Mouse (Mus musculus) activated CD4-positive, CD25-positive, alpha-beta regulatory T cell, adult 4 months (primary cell): Measurements from ENCODE around the gene BC049352. TPM values are rescaled to one million over a fixed set of nuclear protein-coding genes. Genes with fewer than 3 reads are reported as not detected.

Experiments used
- ATAC-seq: one replicate; pipeline ENCODE4 v1.8.0; 2017
- polyA plus RNA-seq, 2 experiments: library from polyadenylated mRNA; unstranded; fragments of 100-300 nt; shearing (Covaris generic); gene quantifications; one replicate each; pipeline ENCODE4 v1.2.1; 2017

BC049352 gene
- 1 to 10 TPM; 2.2 to 2.8 TPM for polyA plus RNA-seq

GRCm38 (mm10) chr9:45181770-45182169 is at the start of gene BC049352:
Gene BC049352, plus strand, starts transcription at chr9:45182007.
- no peak for ATAC-seq

- peak; percentile 60 for ATAC-seq
Measured at GRCm38 (mm10) chr9:45133484-45134310, 48.1 kb upstream of the BC049352 start.

- no peak for ATAC-seq
Measured at GRCm38 (mm10) chr9:45136442-45137169, 45.2 kb upstream of the BC049352 start.

- peak; percentile 51 for ATAC-seq
Measured at GRCm38 (mm10) chr9:45138191-45139032, 43.4 kb upstream of the BC049352 start, which contains the start of gene Scn4b. Gene Scn4b, plus strand, starts transcription at chr9:45138395.

- no peak for ATAC-seq
Measured at GRCm38 (mm10) chr9:45139082-45139481, 42.7 kb upstream of the BC049352 start.

GRCm38 (mm10) chr9:45140945-45141344 is 40.9 kb upstream of the BC049352 start:
- no peak for ATAC-seq

GRCm38 (mm10) chr9:45142686-45143085 is 39.1 kb upstream of the BC049352 start:
- no peak for ATAC-seq

- no peak for ATAC-seq
Measured at GRCm38 (mm10) chr9:45145533-45146266, 36.1 kb upstream of the BC049352 start.

- ATAC-seq: peak; percentile 19
Measured at GRCm38 (mm10) chr9:45146267-45146597, 35.6 kb upstream of the BC049352 start.

- ATAC-seq: no peak
Measured at GRCm38 (mm10) chr9:45150933-45151332, 30.9 kb upstream of the BC049352 start.

- no peak for ATAC-seq
Measured at GRCm38 (mm10) chr9:45153361-45153760, 28.4 kb upstream of the BC049352 start.

- ATAC-seq: no peak
Measured at GRCm38 (mm10) chr9:45167903-45168302, 13.9 kb upstream of the BC049352 start.

GRCm38 (mm10) chr9:45170150-45170549 is 11.7 kb upstream of the BC049352 start:
- no peak for ATAC-seq

GRCm38 (mm10) chr9:45171073-45171610 is 10.7 kb upstream of the BC049352 start:
- ATAC-seq: no peak

GRCm38 (mm10) chr9:45173475-45173874 is 8.3 kb upstream of the BC049352 start:
- ATAC-seq: no peak

- no peak for ATAC-seq
Measured at GRCm38 (mm10) chr9:45179282-45179681, 2.5 kb upstream of the BC049352 start.

GRCm38 (mm10) chr9:45182521-45182920 is 714 bp downstream of the BC049352 start:
- ATAC-seq: no peak

- ATAC-seq: no peak
Measured at GRCm38 (mm10) chr9:45183266-45183665, 1.5 kb downstream of the BC049352 start.

GRCm38 (mm10) chr9:45185250-45185649 is 3.4 kb downstream of the BC049352 start:
- no peak for ATAC-seq

- no peak for ATAC-seq
Measured at GRCm38 (mm10) chr9:45188570-45189563, 7.1 kb downstream of the BC049352 start.
